In the genomic region with DNA sequence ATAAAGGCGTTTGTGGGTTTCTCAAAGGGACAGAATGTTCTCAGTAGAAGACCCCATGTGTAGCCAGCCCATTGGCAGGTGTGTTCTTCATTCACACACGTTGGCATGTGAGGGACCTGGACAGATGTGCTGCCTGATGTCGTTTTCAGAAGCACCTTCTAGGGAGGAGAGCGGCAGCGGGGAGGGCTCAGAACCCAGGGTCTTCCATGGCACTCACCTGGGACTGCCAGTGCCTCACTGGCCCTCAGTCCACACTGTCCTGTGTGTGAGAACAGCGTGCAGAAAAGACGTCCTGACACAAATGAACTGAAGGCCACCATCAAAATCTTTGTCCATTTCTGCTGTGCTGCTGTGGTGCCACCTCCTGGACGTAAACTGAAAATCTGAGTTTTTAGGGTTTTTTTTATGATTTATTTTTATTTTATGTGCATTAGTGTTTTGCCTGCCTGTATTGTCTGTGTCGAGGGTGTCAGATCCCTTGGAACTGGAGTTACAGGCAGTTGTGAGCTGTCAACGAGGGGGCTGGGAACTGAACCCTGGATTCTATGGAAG, we compare ENCODE assay signal across 10 mouse cellular contexts. TPM values are rescaled to one million over a fixed set of nuclear protein-coding genes. Genes with fewer than 3 reads are reported as not detected.
DNase-seq lines count a peak whose midpoint lies in the region; ATAC-seq and TF ChIP-seq lines count a peak whose summit lies in the region.
"Had no signal": no experiment of that assay in that cellular context is flagged by ENCODE, and none has a peak within 500 bp of the region (broad histone marks: within the 10 kb centered on the region; RNA-seq: fewer than 3 reads in every experiment).

No protein-coding gene starts in this region.

- no peak for TF ChIP-seq POLR2A in bone marrow macrophage, adult 2 months (IDR thresholded peaks at IDR 0.05; ENCODE audit: borderline replicate concordance, low read depth, low read length)

- no peak for ATAC-seq in hindbrain, embryonic 14.5 days (ENCODE audit: low FRiP score)
- ATAC-seq in hindbrain, embryonic 16.5 days: no peak
- peak; percentile 41; the same call in 1 of the 2 replicates for ATAC-seq in neural tube, embryonic 14.5 days (ENCODE audit: low read depth)
- ATAC-seq in neural tube, embryonic 15.5 days (ENCODE audit: low FRiP score): no peak

- no peak overlapping the region for H3K4me2 ChIP-seq in hindbrain, embryonic 14.5 days (replicated peaks)
- H3K4me2 ChIP-seq in hindbrain, embryonic 16.5 days (ENCODE audit: low read length): no peak overlapping the region
- no peak overlapping the region for H3K4me2 ChIP-seq in neural tube, embryonic 14.5 days (ENCODE audit: low read depth, low read length)
- no peak overlapping the region for H3K4me2 ChIP-seq in neural tube, embryonic 15.5 days
- H3K4me2 ChIP-seq: embryonic facial prominence, embryonic 13.5 days; limb, embryonic 15.5 days had no signal

- TF ChIP-seq CTCF in bone marrow macrophage, adult 2 months (IDR thresholded peaks at IDR 0.05; ENCODE audit: low read depth, low read length): peak; percentile 32; the same call in 1 of the 2 replicates

- H3K9ac ChIP-seq in hindbrain, embryonic 14.5 days: no peak overlapping the region
- no peak overlapping the region for H3K9ac ChIP-seq in hindbrain, embryonic 16.5 days (ENCODE audit: low read depth, low read length)
- H3K9ac ChIP-seq in neural tube, embryonic 14.5 days (replicated peaks; ENCODE audit: low read depth, low read length): no peak overlapping the region
- no peak overlapping the region for H3K9ac ChIP-seq in neural tube, embryonic 15.5 days (replicated peaks)
- H3K9ac ChIP-seq: embryonic facial prominence, embryonic 13.5 days; limb, embryonic 15.5 days had no signal

- H3K4me1 ChIP-seq in hindbrain, embryonic 14.5 days (replicated peaks; ENCODE audit: control insufficient read depth, insufficient read depth, low read length): no peaks in the 10 kb centered on the region
- no peaks in the 10 kb centered on the region for H3K4me1 ChIP-seq in hindbrain, embryonic 16.5 days (ENCODE audit: control insufficient read depth, insufficient read depth, low read depth, low read length)
- H3K4me1 ChIP-seq in neural tube, embryonic 14.5 days (ENCODE audit: control insufficient read depth, insufficient read depth, low read length): no peaks in the 10 kb centered on the region
- H3K4me1 ChIP-seq in neural tube, embryonic 15.5 days: no peaks in the 10 kb centered on the region
- peaks cover 3% of the 10 kb centered on the region for H3K4me1 ChIP-seq in bone marrow macrophage, adult 2 months (ENCODE audit: control insufficient read depth, insufficient read depth, low read length)
- H3K4me1 ChIP-seq: embryonic facial prominence, embryonic 13.5 days; limb, embryonic 15.5 days had no signal

- peaks cover 32% of the 10 kb centered on the region for H3K36me3 ChIP-seq in hindbrain, embryonic 14.5 days (replicated peaks; ENCODE audit: control insufficient read depth, insufficient read depth)
- H3K36me3 ChIP-seq in hindbrain, embryonic 16.5 days (ENCODE audit: control insufficient read depth, insufficient read depth, low read length): peaks cover 16% of the 10 kb centered on the region
- H3K36me3 ChIP-seq in neural tube, embryonic 14.5 days (ENCODE audit: control insufficient read depth, insufficient read depth, low read length): peaks cover 19% of the 10 kb centered on the region
- peaks cover 25% of the 10 kb centered on the region for H3K36me3 ChIP-seq in neural tube, embryonic 15.5 days
- peaks cover 18% of the 10 kb centered on the region for H3K36me3 ChIP-seq in splenic B cell, adult 2 months (ENCODE audit: control insufficient read depth, insufficient read depth, low read length, poor library complexity, severe bottlenecking)

- H3K27ac ChIP-seq in hindbrain, embryonic 14.5 days: no peak overlapping the region
- no peak overlapping the region for H3K27ac ChIP-seq in hindbrain, embryonic 16.5 days (ENCODE audit: low read depth, low read length)
- H3K27ac ChIP-seq in neural tube, embryonic 14.5 days (ENCODE audit: low read depth, low read length): no peak overlapping the region
- no peak overlapping the region for H3K27ac ChIP-seq in neural tube, embryonic 15.5 days (replicated peaks)
- no peak overlapping the region for H3K27ac ChIP-seq in bone marrow macrophage, adult 2 months (ENCODE audit: insufficient read depth, low read depth, low read length)
- H3K27ac ChIP-seq: embryonic facial prominence, embryonic 13.5 days; limb, embryonic 15.5 days had no signal

- DNase-seq in hindbrain, embryonic 14.5 days (ENCODE audit: low spot score): peak; percentile 55
- peak; percentile 6 for DNase-seq in splenic B cell, adult 2 months (ENCODE audit: low read depth, low spot score)
- DNase-seq in yolk sac, embryonic 10.5 days (ENCODE audit: low spot score): no peak
- DNase-seq: gastrocnemius, postnatal 36 days had no signal

- H3K9me3 ChIP-seq in hindbrain, embryonic 14.5 days (ENCODE audit: control insufficient read depth, low read length): 0 out of 2 replicates have a peak, but pooled peaks cover 4% of the 10 kb centered on the region
- peaks cover 7% of the 10 kb centered on the region for H3K9me3 ChIP-seq in hindbrain, embryonic 16.5 days (ENCODE audit: control insufficient read depth, low read length)
- H3K9me3 ChIP-seq in neural tube, embryonic 14.5 days (ENCODE audit: control insufficient read depth, low read length): no peaks in the 10 kb centered on the region
- H3K9me3 ChIP-seq in neural tube, embryonic 15.5 days (replicated peaks): no peaks in the 10 kb centered on the region

- WGBS in hindbrain, embryonic 14.5 days: 73% methylated on average over 10 of the region's 10 CpGs
- WGBS in hindbrain, embryonic 16.5 days: 68% methylated on average over 10 of the region's 10 CpGs
- 71% methylated on average over 10 of the region's 10 CpGs for WGBS in neural tube, embryonic 14.5 days
- WGBS in neural tube, embryonic 15.5 days: 72% methylated on average over 10 of the region's 10 CpGs

- H3K4me3 ChIP-seq in hindbrain, embryonic 14.5 days (replicated peaks; ENCODE audit: low read length): no peak overlapping the region
- H3K4me3 ChIP-seq in hindbrain, embryonic 16.5 days (ENCODE audit: low read length): no peak overlapping the region
- H3K4me3 ChIP-seq in neural tube, embryonic 14.5 days (ENCODE audit: low read depth, low read length): no peak overlapping the region
- H3K4me3 ChIP-seq in neural tube, embryonic 15.5 days (replicated peaks): no peak overlapping the region
- H3K4me3 ChIP-seq in bone marrow macrophage, adult 2 months (ENCODE audit: insufficient read depth, low read length): no peak overlapping the region
- H3K4me3 ChIP-seq: embryonic facial prominence, embryonic 13.5 days; limb, embryonic 15.5 days had no signal

- no peaks in the 10 kb centered on the region for H3K27me3 ChIP-seq in hindbrain, embryonic 14.5 days (ENCODE audit: control insufficient read depth, insufficient read depth, low read length)
- no peaks in the 10 kb centered on the region for H3K27me3 ChIP-seq in hindbrain, embryonic 16.5 days (replicated peaks; ENCODE audit: control insufficient read depth, insufficient read depth, low read length)
- H3K27me3 ChIP-seq in neural tube, embryonic 14.5 days (ENCODE audit: control insufficient read depth, insufficient read depth, low read length): no peaks in the 10 kb centered on the region
- no peaks in the 10 kb centered on the region for H3K27me3 ChIP-seq in neural tube, embryonic 15.5 days (replicated peaks)
- no peaks in the 10 kb centered on the region for H3K27me3 ChIP-seq in splenic B cell, adult 2 months (ENCODE audit: control insufficient read depth, insufficient read depth, low read length, poor library complexity, severe bottlenecking)
- H3K27me3 ChIP-seq: embryonic facial prominence, embryonic 13.5 days; limb, embryonic 15.5 days had no signal

RNA-seq across cellular contexts. Expression of a gene that starts 11.5 kb away (rescaled TPM):
- polyA plus RNA-seq in hindbrain, embryonic 14.5 days (2014; fragmentation: Nextera tagmentation; extraction: Ambion mirVana): 43.3 and 45.5 TPM in 2 replicates
- 48.8 and 50.3 TPM in 2 replicates for polyA plus RNA-seq in hindbrain, embryonic 16.5 days (2015; fragmentation: Nextera tagmentation; extraction: Ambion mirVana)
- 45.3 and 55.4 TPM in 2 replicates for polyA plus RNA-seq in neural tube, embryonic 14.5 days (2014; fragmentation: Nextera tagmentation; extraction: Ambion mirVana)
- polyA plus RNA-seq in neural tube, embryonic 15.5 days (2015; fragmentation: Nextera tagmentation; extraction: Ambion mirVana): 49.9 and 52.9 TPM in 2 replicates
- 16.4 and 19.4 TPM in 2 replicates for polyA plus RNA-seq in bone marrow macrophage, adult 2 months (2012; ENCODE audit: insufficient read depth, insufficient read length, missing spikeins)

RNA-seq across cellular contexts. Expression of a gene that starts 15.0 kb away (rescaled TPM):
- polyA plus RNA-seq in hindbrain, embryonic 14.5 days (2014; fragmentation: Nextera tagmentation; extraction: Ambion mirVana): 127 and 137 TPM in 2 replicates
- polyA plus RNA-seq in hindbrain, embryonic 16.5 days (2015; fragmentation: Nextera tagmentation; extraction: Ambion mirVana): 135 and 145 TPM in 2 replicates
- polyA plus RNA-seq in neural tube, embryonic 14.5 days (2014; fragmentation: Nextera tagmentation; extraction: Ambion mirVana): 123 and 134 TPM in 2 replicates
- 132 and 137 TPM in 2 replicates for polyA plus RNA-seq in neural tube, embryonic 15.5 days (2015; fragmentation: Nextera tagmentation; extraction: Ambion mirVana)
- 57.4 and 68.3 TPM in 2 replicates for polyA plus RNA-seq in bone marrow macrophage, adult 2 months (2012; ENCODE audit: insufficient read depth, insufficient read length, missing spikeins)

RNA-seq across cellular contexts. Expression of a gene that starts 51.5 kb away (rescaled TPM):
- 132 and 145 TPM in 2 replicates for polyA plus RNA-seq in hindbrain, embryonic 14.5 days (2014; fragmentation: Nextera tagmentation; extraction: Ambion mirVana)
- polyA plus RNA-seq in hindbrain, embryonic 16.5 days (2015; fragmentation: Nextera tagmentation; extraction: Ambion mirVana): 80.6 and 91.0 TPM in 2 replicates
- polyA plus RNA-seq in neural tube, embryonic 14.5 days (2014; fragmentation: Nextera tagmentation; extraction: Ambion mirVana): 137 and 144 TPM in 2 replicates
- polyA plus RNA-seq in neural tube, embryonic 15.5 days (2015; fragmentation: Nextera tagmentation; extraction: Ambion mirVana): 93.1 and 96.6 TPM in 2 replicates
- 101 and 104 TPM in 2 replicates for polyA plus RNA-seq in bone marrow macrophage, adult 2 months (2012; ENCODE audit: insufficient read depth, insufficient read length, missing spikeins)
